7 mouse cellular contexts compared by ENCODE assay signal in genomic region chr15:19856892-19857655, GRCm38 (mm10).
DNase-seq lines count a peak whose midpoint lies in the region; ATAC-seq and TF ChIP-seq lines count a peak whose summit lies in the region.
"Not testable (repeated sequence)": the region's sequence is repeated elsewhere in the genome, so short reads cannot be mapped to it uniquely, and the experiment has no call there.

No protein-coding gene starts in this region.

- intact Hi-C loops in heart, postnatal 10 days (cut with DNase I): not testable (repeated sequence)

- peak; percentile 83 for ATAC-seq in liver, postnatal 0 days
- ATAC-seq in megakaryocyte progenitor cell, adult 5-6 weeks (replicated peaks; ENCODE audit: poor library complexity): peak; percentile 45; the same call in 1 of the 2 replicates

- not testable (repeated sequence) for TF ChIP-seq POLR2A in spleen, adult 2 months (IDR thresholded peaks at IDR 0.05; ENCODE audit: low read depth, low read length)

- H3K4me3 ChIP-seq in liver, postnatal 0 days (ENCODE audit: low read depth, low read length); spleen, adult 2 months (ENCODE audit: extremely low read depth, insufficient read depth, insufficient read length): not testable (repeated sequence)

- H3K9ac ChIP-seq in liver, postnatal 0 days (replicated peaks): not testable (repeated sequence)

- peak overlapping the region; percentile 48; the same call in 1 of the 2 replicates for H3K27ac ChIP-seq in liver, postnatal 0 days (ENCODE audit: low read depth)
- H3K27ac ChIP-seq in spleen, adult 2 months (ENCODE audit: insufficient read depth, low read length): not testable (repeated sequence)

- not testable (repeated sequence) for TF ChIP-seq EP300 in liver, postnatal 0 days (IDR thresholded peaks at IDR 0.05; ENCODE audit: low read depth)

- 25% methylated on average over 13 of the region's 13 CpGs for WGBS in liver, postnatal 0 days (ENCODE audit: insufficient replicate concordance)
- WGBS in spleen, adult 2 months: 6% methylated on average over 13 of the region's 13 CpGs

- not testable (repeated sequence) for TF ChIP-seq CTCF in liver, postnatal 0 days (IDR thresholded peaks at IDR 0.05; ENCODE audit: low read depth); spleen, adult 2 months (IDR thresholded peaks at IDR 0.05; ENCODE audit: extremely low read depth, insufficient read depth, insufficient read length, insufficient replicate concordance)

- not testable (repeated sequence) for H3K9me3 ChIP-seq in liver, postnatal 0 days (ENCODE audit: low read length)

- not testable (repeated sequence) for H3K36me3 ChIP-seq in liver, postnatal 0 days (replicated peaks; ENCODE audit: insufficient read depth, low read length); spleen, adult 2 months (ENCODE audit: control insufficient read depth, insufficient read depth, low read length)

- 0 out of 2 replicates have a peak overlapping the region, but pooled peaks have one; percentile 35 for H3K4me2 ChIP-seq in liver, postnatal 0 days (ENCODE audit: low read depth, low read length)

- H3K4me1 ChIP-seq in liver, postnatal 0 days (ENCODE audit: insufficient read depth); spleen, adult 2 months (ENCODE audit: control insufficient read depth, insufficient read depth, insufficient read length): not testable (repeated sequence)

- peak; percentile 2 for DNase-seq in CD4-positive helper T cell, adult 2 months (ENCODE audit: low read depth, low spot score)
- DNase-seq in gastrocnemius, adult 18-20 months (ENCODE audit: low spot score): peak; percentile 4
- peak; percentile 6 to 19 for DNase-seq in heart, postnatal 10 days
- DNase-seq in layer of hippocampus, adult 9-11 months: peak; percentile 33
- peak; percentile 30 for DNase-seq in liver, postnatal 0 days
- DNase-seq in spleen, adult 2 months (ENCODE audit: low read depth in 1 of 2, low spot score in 2 of 2): peak; percentile 6 to 18

- H3K27me3 ChIP-seq in liver, postnatal 0 days (ENCODE audit: insufficient read depth, low read length); spleen, adult 2 months (ENCODE audit: control insufficient read depth, insufficient read depth, low read length): not testable (repeated sequence)
